Mouse (Mus musculus) neural tube, embryonic 13.5 days (tissue): ENCODE measurements around the gene Uba1y. TPM values are rescaled to one million over a fixed set of nuclear protein-coding genes. Genes with fewer than 3 reads are reported as not detected.
"Not testable (repeated sequence)": the region's sequence is repeated elsewhere in the genome, so short reads cannot be mapped to it uniquely, and the experiment has no call there.

ENCODE experiments used
- ATAC-seq: fragments of 200-750 bp; cut with Nextera tagmentation; 2 replicates; pipeline ENCODE4 v1.8.0; 2017; ENCODE audit warnings: low read depth, mild to moderate bottlenecking, moderate TSS enrichment, moderate library complexity
- H3K27ac ChIP-seq: fragments of 300-500 bp; sonication (generic); replicated peaks from 2 replicates; pipeline ENCODE4 v1.5.1; 2015; ENCODE audit warnings: moderate library complexity, mild to moderate bottlenecking, inconsistent platforms
- H3K27me3 ChIP-seq: fragments of 300-500 bp; sonication (generic); 2 replicates; pipeline ENCODE4 v1.6.1; 2015; ENCODE audit warnings: mild to moderate bottlenecking, inconsistent platforms
- H3K36me3 ChIP-seq: fragments of 300-500 bp; sonication (generic); 2 replicates; pipeline ENCODE4 v1.6.1; 2015; ENCODE audit warnings: mild to moderate bottlenecking, inconsistent platforms
- H3K4me1 ChIP-seq: fragments of 300-500 bp; sonication (generic); replicated peaks from 2 replicates; pipeline ENCODE4 v1.6.1; 2015; ENCODE audit warnings: inconsistent platforms
- H3K4me2 ChIP-seq: fragments of 300-500 bp; sonication (generic); 2 replicates; pipeline ENCODE4 v1.6.1; 2015; ENCODE audit warnings: inconsistent platforms, mild to moderate bottlenecking, moderate library complexity
- H3K4me3 ChIP-seq: fragments of 300-500 bp; sonication (generic); 2 replicates; pipeline ENCODE4 v1.5.1; 2015; ENCODE audit warnings: mild to moderate bottlenecking, inconsistent platforms
- H3K9ac ChIP-seq: fragments of 300-500 bp; sonication (generic); 2 replicates; pipeline ENCODE4 v1.6.1; 2015; ENCODE audit warnings: moderate library complexity, mild to moderate bottlenecking, inconsistent platforms
- H3K9me3 ChIP-seq: fragments of 300-500 bp; sonication (generic); 2 replicates; pipeline ENCODE4 v1.6.1; 2016; ENCODE audit warnings: inconsistent platforms
- WGBS: fragments of 180-500 bp; shearing (Covaris S2); methylation state at CpG from one replicate; pipeline ENCODE4 v1.1.7; 2015; 5-methylcytosine and 5-hydroxymethylcytosine counted together
- polyA plus RNA-seq: library from polyadenylated mRNA; unstranded; fragments of >200 nt; fragmentation: Nextera tagmentation; extraction: Ambion mirVana; gene quantifications from 2 replicates; pipeline ENCODE4 v1.2.1, GENCODE M21; 2015

Gene Uba1y
- 0.06 TPM in 1 of 2 replicates, not detected in the other for polyA plus RNA-seq

GRCm38 (mm10) chrY:818396-818795, at the start of gene Uba1y:
Gene Uba1y (plus strand): TSS chrY:818649.
- ATAC-seq, result no peak
- H3K36me3 ChIP-seq, result no peaks in the 10 kb centered on the region
- no peaks in the 10 kb centered on the region for H3K4me1 ChIP-seq
- H3K9me3 ChIP-seq, result no peaks in the 10 kb centered on the region
- H3K9ac ChIP-seq, result no peak within 1 kb of the TSS
- WGBS, result 93% methylated on average over 13 of the region's 15 CpGs
- no peak within 1 kb of the TSS for H3K4me2 ChIP-seq
- H3K27ac ChIP-seq, result no peak within 1 kb of the TSS
- H3K4me3 ChIP-seq, result no peak within 1 kb of the TSS
- H3K27me3 ChIP-seq, result no peaks in the 10 kb centered on the region

GRCm38 (mm10) chrY:797309-797708, 21.1 kb upstream of the Uba1y start, which contains the start of gene Zfy1:
Gene Zfy1 (minus strand): TSS chrY:797409.
- H3K9ac ChIP-seq, H3K36me3 ChIP-seq, H3K9me3 ChIP-seq, H3K27me3 ChIP-seq, H3K4me3 ChIP-seq, H3K4me2 ChIP-seq, ATAC-seq, H3K4me1 ChIP-seq, H3K27ac ChIP-seq: not testable (repeated sequence)
- WGBS, result 90% methylated on average over 5 of the region's 11 CpGs

- Histone ChIP-seq H3K4me3 (no peak overlapping the region), H3K9me3 (no peaks in the 10 kb centered on the region), H3K27ac (no peak overlapping the region), H3K36me3 (no peaks in the 10 kb centered on the region), H3K4me2 (peak overlapping the region; percentile 34), H3K27me3 (no peaks in the 10 kb centered on the region), H3K9ac (no peak overlapping the region), H3K4me1 (no peaks in the 10 kb centered on the region)
- peak; percentile 74; the same call in 1 of the 2 replicates for ATAC-seq
- 0% methylated on average over 10 of the region's 15 CpGs for WGBS
Observed at GRCm38 (mm10) chrY:808991-809661, 9.3 kb upstream of the Uba1y start.

GRCm38 (mm10) chrY:872404-872803, 54.0 kb downstream of the Uba1y start:
- Histone ChIP-seq H3K27ac (peak overlapping the region; percentile 18; the same call in 1 of the 2 replicates), H3K4me2 (no peak overlapping the region), H3K9ac (no peak overlapping the region), H3K9me3 (no peaks in the 10 kb centered on the region), H3K4me1 (no peaks in the 10 kb centered on the region), H3K4me3 (no peak overlapping the region), H3K36me3 (no peaks in the 10 kb centered on the region), H3K27me3 (no peaks in the 10 kb centered on the region)
- peak; percentile 82; the same call in 1 of the 2 replicates for ATAC-seq

- Histone ChIP-seq H3K9ac (no peak overlapping the region), H3K27me3 (no peaks in the 10 kb centered on the region), H3K27ac (peak overlapping the region; percentile 18; the same call in 1 of the 2 replicates), H3K9me3 (no peaks in the 10 kb centered on the region), H3K36me3 (no peaks in the 10 kb centered on the region), H3K4me1 (no peaks in the 10 kb centered on the region), H3K4me2 (peak overlapping the region; percentile 18), H3K4me3 (no peak overlapping the region)
- ATAC-seq, result peak; percentile 83
- 34% methylated on average over 10 of the region's 18 CpGs for WGBS
Observed at GRCm38 (mm10) chrY:872855-873549, 54.6 kb downstream of the Uba1y start.

Other genes starting within 250 kb of the Uba1y start
- gene Zfy1, start 21.2 kb upstream of the Uba1y start, polyA plus RNA-seq, result not detected in 2 replicates
- gene Kdm5d, start 79.1 kb downstream of the Uba1y start, polyA plus RNA-seq, result 8.6 and 8.9 TPM in 2 replicates
- 33.6 and 35.7 TPM in 2 replicates for gene Eif2s3y, start 191.9 kb downstream of the Uba1y start, polyA plus RNA-seq